Mouse (Mus musculus) brain, embryonic 14.5 days (tissue): Measurements from ENCODE around the gene Pou4f2.

ENCODE experiments used
- CTCF ChIP-seq: fragments of 200-500 bp; IDR thresholded peaks from 2 replicates; pipeline ENCODE4 v1.5.1; 2012; ENCODE audit warnings: inconsistent platforms, mild to moderate bottlenecking, moderate library complexity, borderline replicate concordance; ENCODE audit not compliant: insufficient read depth, insufficient read length; ENCODE audit errors: extremely low read depth
- POLR2A ChIP-seq: fragments of 200-500 bp; IDR thresholded peaks from 2 replicates; pipeline ENCODE4 v1.6.1; 2012; ENCODE audit warnings: mild to moderate bottlenecking, inconsistent platforms, borderline replicate concordance; ENCODE audit not compliant: poor library complexity, insufficient read depth, insufficient read length, severe bottlenecking; ENCODE audit errors: extremely low read depth

GRCm38 (mm10) chr8:78390756-78391155 lies 45.7 kb downstream of the Pou4f2 start:
- TF ChIP-seq CTCF (no peak), POLR2A (no peak)
